Mouse (Mus musculus) hindbrain, embryonic 12.5 days (tissue): ENCODE data around the gene Fank1. TPM values are rescaled to one million over a fixed set of nuclear protein-coding genes. Genes with fewer than 3 reads are reported as not detected.

ENCODE experiments used
- ATAC-seq: fragments of 200-750 bp; cut with Nextera tagmentation; 2 replicates; pipeline ENCODE4 v1.8.0; 2017; ENCODE audit warnings: moderate TSS enrichment; ENCODE audit not compliant: low FRiP score
- H3K27ac ChIP-seq: fragments of 300-500 bp; sonication (generic); 2 replicates; pipeline ENCODE4 v1.5.1; 2016; ENCODE audit warnings: mild to moderate bottlenecking
- H3K27me3 ChIP-seq: fragments of 300-500 bp; sonication (generic); 2 replicates; pipeline ENCODE4 v1.6.1; 2016; ENCODE audit warnings: mild to moderate bottlenecking
- H3K36me3 ChIP-seq: fragments of 300-500 bp; sonication (generic); 2 replicates; pipeline ENCODE4 v1.6.1; 2016; ENCODE audit warnings: mild to moderate bottlenecking
- H3K4me1 ChIP-seq: fragments of 300-500 bp; sonication (generic); 2 replicates; pipeline ENCODE4 v1.6.1; 2016
- H3K4me2 ChIP-seq: fragments of 300-500 bp; sonication (generic); replicated peaks from 2 replicates; pipeline ENCODE4 v1.6.1; 2016; ENCODE audit warnings: mild to moderate bottlenecking
- H3K4me3 ChIP-seq: fragments of 300-500 bp; sonication (generic); 2 replicates; pipeline ENCODE4 v1.5.1; 2016; ENCODE audit warnings: mild to moderate bottlenecking
- H3K9ac ChIP-seq: fragments of 300-500 bp; sonication (generic); 2 replicates; pipeline ENCODE4 v1.6.1; 2016; ENCODE audit warnings: mild to moderate bottlenecking, moderate library complexity
- H3K9me3 ChIP-seq: fragments of 300-500 bp; sonication (generic); replicated peaks from 2 replicates; pipeline ENCODE4 v1.6.1; 2016; ENCODE audit warnings: mild to moderate bottlenecking
- WGBS: fragments of 180-500 bp; shearing (Covaris S2); methylation state at CpG from one replicate; pipeline ENCODE4 v1.1.7; 2016; 5-methylcytosine and 5-hydroxymethylcytosine counted together
- polyA plus RNA-seq: library from polyadenylated mRNA; unstranded; fragments of >200 nt; fragmentation: Nextera tagmentation; extraction: Ambion mirVana; gene quantifications from 2 replicates; pipeline ENCODE4 v1.2.1, GENCODE M21; 2016

Fank1 gene
- polyA plus RNA-seq, 1 experiment from 2014 or later = 2.4 TPM

- Histone ChIP-seq H3K27ac (no peak overlapping the region), H3K9ac (no peak overlapping the region), H3K4me3 (no peak overlapping the region), H3K27me3 (no peaks in the 10 kb centered on the region), H3K36me3 (peaks cover 9% of the 10 kb centered on the region; the same call in 1 of the 2 replicates), H3K4me1 (no peaks in the 10 kb centered on the region), H3K9me3 (no peaks in the 10 kb centered on the region), H3K4me2 (no peak overlapping the region)
- 72% methylated on average over 5 of the region's 5 CpGs for WGBS
- no peak for ATAC-seq
These were observed 26.0 kb upstream of the Fank1 start for GRCm38 (mm10) chr7:133750666-133751065.

- 91% methylated on average over 5 of the region's 5 CpGs for WGBS
- ATAC-seq = no peak
- Histone ChIP-seq H3K4me1 (no peaks in the 10 kb centered on the region), H3K9ac (no peak overlapping the region), H3K27ac (no peak overlapping the region), H3K4me2 (no peak overlapping the region), H3K36me3 (peaks cover 9% of the 10 kb centered on the region; the same call in 1 of the 2 replicates), H3K9me3 (no peaks in the 10 kb centered on the region), H3K4me3 (no peak overlapping the region), H3K27me3 (no peaks in the 10 kb centered on the region)
These were observed 25.5 kb upstream of the Fank1 start for GRCm38 (mm10) chr7:133751163-133751562.

- no peak overlapping the region for H3K4me3 ChIP-seq
- no peaks in the 10 kb centered on the region for H3K27me3 ChIP-seq
- no peak overlapping the region for H3K4me2 ChIP-seq
- no peak overlapping the region for H3K9ac ChIP-seq
- H3K27ac ChIP-seq = no peak overlapping the region
- H3K36me3 ChIP-seq = no peaks in the 10 kb centered on the region
- ATAC-seq = no peak
- 42% methylated on average over 5 of the region's 5 CpGs for whole genome bisulfite sequencing
- H3K4me1 ChIP-seq = peaks cover 18% of the 10 kb centered on the region
- no peaks in the 10 kb centered on the region for H3K9me3 ChIP-seq
These were observed 18.7 kb upstream of the Fank1 start for GRCm38 (mm10) chr7:133757961-133758455.

- ATAC-seq = no peak
- H3K4me1 ChIP-seq = peaks cover 18% of the 10 kb centered on the region
- 92% methylated on average over 5 of the region's 5 CpGs for WGBS
- no peak overlapping the region for H3K4me2 ChIP-seq
- H3K27me3 ChIP-seq = no peaks in the 10 kb centered on the region
- H3K27ac ChIP-seq = no peak overlapping the region
- H3K9me3 ChIP-seq = no peaks in the 10 kb centered on the region
- no peaks in the 10 kb centered on the region for H3K36me3 ChIP-seq
- H3K4me3 ChIP-seq = no peak overlapping the region
- H3K9ac ChIP-seq = no peak overlapping the region
These were observed 17.9 kb upstream of the Fank1 start for GRCm38 (mm10) chr7:133758716-133759115.

GRCm38 (mm10) chr7:133759611-133760353 is 16.9 kb upstream of the Fank1 start:
- H3K36me3 ChIP-seq = no peaks in the 10 kb centered on the region
- 2% methylated on average over 27 of the region's 27 CpGs for WGBS
- H3K4me1 ChIP-seq = peaks cover 18% of the 10 kb centered on the region
- no peaks in the 10 kb centered on the region for H3K27me3 ChIP-seq
- no peaks in the 10 kb centered on the region for H3K9me3 ChIP-seq
- ATAC-seq = peak; percentile 88
- H3K4me3 ChIP-seq = peak overlapping the region; percentile 19
- peak overlapping the region; percentile 75 for H3K27ac ChIP-seq
- H3K9ac ChIP-seq = peak overlapping the region; percentile 20; the same call in 1 of the 2 replicates
- H3K4me2 ChIP-seq = peak overlapping the region; percentile 48

- H3K36me3 ChIP-seq = no peaks in the 10 kb centered on the region
- H3K4me3 ChIP-seq = no peak overlapping the region
- H3K9me3 ChIP-seq = no peaks in the 10 kb centered on the region
- no peak overlapping the region for H3K27ac ChIP-seq
- no peak overlapping the region for H3K4me2 ChIP-seq
- no peak overlapping the region for H3K9ac ChIP-seq
- H3K4me1 ChIP-seq = peaks cover 17% of the 10 kb centered on the region
- WGBS = 89% methylated on average over 6 of the region's 6 CpGs
- no peaks in the 10 kb centered on the region for H3K27me3 ChIP-seq
- ATAC-seq = no peak
These were observed 14.0 kb upstream of the Fank1 start for GRCm38 (mm10) chr7:133762696-133763095.

- H3K9ac ChIP-seq = no peak overlapping the region
- no peak for ATAC-seq
- 85% methylated on average over 2 of the region's 2 CpGs for WGBS
- peaks cover 14% of the 10 kb centered on the region for H3K4me1 ChIP-seq
- no peak overlapping the region for H3K27ac ChIP-seq
- H3K27me3 ChIP-seq = no peaks in the 10 kb centered on the region
- no peak overlapping the region for H3K4me3 ChIP-seq
- H3K36me3 ChIP-seq = no peaks in the 10 kb centered on the region
- no peak overlapping the region for H3K4me2 ChIP-seq
- no peaks in the 10 kb centered on the region for H3K9me3 ChIP-seq
These were observed 12.2 kb upstream of the Fank1 start for GRCm38 (mm10) chr7:133764425-133764824.

- no peak overlapping the region for H3K4me3 ChIP-seq
- no peak for ATAC-seq
- H3K4me2 ChIP-seq = no peak overlapping the region
- 72% methylated on average over 10 of the region's 10 CpGs for WGBS
- H3K4me1 ChIP-seq = 0 out of 2 replicates have a peak, but pooled peaks cover 5% of the 10 kb centered on the region
- no peaks in the 10 kb centered on the region for H3K9me3 ChIP-seq
- no peaks in the 10 kb centered on the region for H3K27me3 ChIP-seq
- H3K9ac ChIP-seq = no peak overlapping the region
- H3K27ac ChIP-seq = no peak overlapping the region
- no peaks in the 10 kb centered on the region for H3K36me3 ChIP-seq
These were observed 11.3 kb upstream of the Fank1 start for GRCm38 (mm10) chr7:133765240-133765848.

- Histone ChIP-seq H3K9me3 (no peaks in the 10 kb centered on the region), H3K9ac (no peak overlapping the region), H3K4me3 (no peak overlapping the region), H3K4me1 (0 out of 2 replicates have a peak, but pooled peaks cover 5% of the 10 kb centered on the region), H3K4me2 (no peak overlapping the region), H3K27ac (no peak overlapping the region), H3K27me3 (no peaks in the 10 kb centered on the region), H3K36me3 (no peaks in the 10 kb centered on the region)
- 67% methylated on average over 13 of the region's 13 CpGs for WGBS
- 0 out of 2 replicates have a peak, but pooled peaks have one; percentile 26 for ATAC-seq
These were observed 10.8 kb upstream of the Fank1 start for GRCm38 (mm10) chr7:133765849-133766243.

- H3K4me3 ChIP-seq = no peak overlapping the region
- H3K4me2 ChIP-seq = no peak overlapping the region
- H3K36me3 ChIP-seq = no peaks in the 10 kb centered on the region
- 87% methylated on average over 4 of the region's 4 CpGs for WGBS
- no peaks in the 10 kb centered on the region for H3K9me3 ChIP-seq
- H3K9ac ChIP-seq = no peak overlapping the region
- no peak for ATAC-seq
- no peaks in the 10 kb centered on the region for H3K27me3 ChIP-seq
- no peak overlapping the region for H3K27ac ChIP-seq
- 0 out of 2 replicates have a peak, but pooled peaks cover 5% of the 10 kb centered on the region for H3K4me1 ChIP-seq
These were observed 8.6 kb upstream of the Fank1 start for GRCm38 (mm10) chr7:133768027-133768426.

GRCm38 (mm10) chr7:133768517-133768916 is 8.1 kb upstream of the Fank1 start:
- Histone ChIP-seq H3K36me3 (no peaks in the 10 kb centered on the region), H3K27me3 (no peaks in the 10 kb centered on the region), H3K4me2 (no peak overlapping the region), H3K27ac (no peak overlapping the region), H3K9ac (no peak overlapping the region), H3K4me1 (0 out of 2 replicates have a peak, but pooled peaks cover 5% of the 10 kb centered on the region), H3K4me3 (no peak overlapping the region), H3K9me3 (no peaks in the 10 kb centered on the region)
- ATAC-seq = no peak
- 73% methylated on average over 5 of the region's 5 CpGs for WGBS

GRCm38 (mm10) chr7:133775179-133775578 is 1.5 kb upstream of the Fank1 start:
- Histone ChIP-seq H3K4me3 (no peak overlapping the region), H3K9ac (0 out of 2 replicates have a peak overlapping the region, but pooled peaks have one; percentile 18), H3K4me2 (peak overlapping the region; percentile 78), H3K27me3 (no peaks in the 10 kb centered on the region), H3K27ac (no peak overlapping the region), H3K4me1 (peaks cover 18% of the 10 kb centered on the region), H3K9me3 (no peaks in the 10 kb centered on the region), H3K36me3 (no peaks in the 10 kb centered on the region)
- no peak for ATAC-seq
- WGBS = 58% methylated on average over 5 of the region's 5 CpGs
